Mouse (Mus musculus) G1E (cell line): ENCODE measurements around the gene Hmg20b.

Source experiments
- CTCF ChIP-seq: IDR thresholded peaks from 2 replicates; pipeline ENCODE4 v1.5.1; 2012; ENCODE audit warnings: low read depth, low read length, inconsistent platforms, mixed read lengths
- GATA1 ChIP-seq: IDR thresholded peaks from 2 replicates; pipeline ENCODE4 v1.6.1; 2012; ENCODE audit warnings: borderline replicate concordance, low read length, inconsistent platforms, mixed read lengths

- TF ChIP-seq CTCF (no peak), GATA1 (no peak)
These were observed 15.6 kb upstream of the Hmg20b start, which contains the start of gene 4930404N11Rik for GRCm38 (mm10) chr10:81365672-81366476.
